Mouse (Mus musculus) midbrain, embryonic 13.5 days (tissue): ENCODE measurements around the gene Pes1. TPM values are rescaled to one million over a fixed set of nuclear protein-coding genes. Genes with fewer than 3 reads are reported as not detected.

Experiments
- ATAC-seq: fragments of 200-750 bp; cut with Nextera tagmentation; 2 replicates; pipeline ENCODE4 v1.8.0; 2017; ENCODE audit warnings: mild to moderate bottlenecking, moderate TSS enrichment, moderate library complexity
- H3K27ac ChIP-seq: fragments of 300-500 bp; sonication (generic); 2 replicates; pipeline ENCODE4 v1.5.1; 2015; ENCODE audit warnings: inconsistent platforms, mild to moderate bottlenecking, moderate library complexity
- H3K27me3 ChIP-seq: fragments of 300-500 bp; sonication (generic); 2 replicates; pipeline ENCODE4 v1.6.1; 2015; ENCODE audit warnings: mild to moderate bottlenecking, inconsistent platforms
- H3K36me3 ChIP-seq: fragments of 300-500 bp; sonication (generic); 2 replicates; pipeline ENCODE4 v1.6.1; 2015; ENCODE audit warnings: mild to moderate bottlenecking, inconsistent platforms
- H3K4me1 ChIP-seq: fragments of 300-500 bp; sonication (generic); replicated peaks from 2 replicates; pipeline ENCODE4 v1.6.1; 2015; ENCODE audit warnings: inconsistent platforms
- H3K4me2 ChIP-seq: fragments of 300-500 bp; sonication (generic); replicated peaks from 2 replicates; pipeline ENCODE4 v1.6.1; 2015; ENCODE audit warnings: moderate library complexity, mild to moderate bottlenecking, inconsistent platforms
- H3K4me3 ChIP-seq: fragments of 300-500 bp; sonication (generic); replicated peaks from 2 replicates; pipeline ENCODE4 v1.5.1; 2015; ENCODE audit warnings: mild to moderate bottlenecking, inconsistent platforms
- H3K9ac ChIP-seq: fragments of 300-500 bp; sonication (generic); replicated peaks from 2 replicates; pipeline ENCODE4 v1.6.1; 2015; ENCODE audit warnings: mild to moderate bottlenecking, inconsistent platforms
- H3K9me3 ChIP-seq: fragments of 300-500 bp; sonication (generic); 2 replicates; pipeline ENCODE4 v1.6.1; 2016; ENCODE audit warnings: mild to moderate bottlenecking, inconsistent platforms
- WGBS: fragments of 180-500 bp; shearing (Covaris S2); methylation state at CpG from one replicate; pipeline ENCODE4 v1.1.7; 2015; 5-methylcytosine and 5-hydroxymethylcytosine counted together
- polyA plus RNA-seq: library from polyadenylated mRNA; unstranded; fragments of >200 nt; fragmentation: Nextera tagmentation; extraction: Ambion mirVana; gene quantifications from 2 replicates; pipeline ENCODE4 v1.2.1, GENCODE M21; 2015

The Pes1 gene
- polyA plus RNA-seq, 1 experiment from 2014 or later = 67.5 TPM

GRCm38 (mm10) chr11:3969837-3970236 lies 6.1 kb downstream of the Pes1 start:
- Histone ChIP-seq H3K27me3 (no peaks in the 10 kb centered on the region), H3K9me3 (no peaks in the 10 kb centered on the region), H3K4me2 (no peak overlapping the region), H3K36me3 (peaks cover 69% of the 10 kb centered on the region), H3K4me1 (peaks cover 16% of the 10 kb centered on the region), H3K4me3 (no peak overlapping the region), H3K9ac (no peak overlapping the region), H3K27ac (no peak overlapping the region)
- 90% methylated on average over 3 of the region's 3 CpGs for WGBS
- ATAC-seq = no peak

- H3K4me2 ChIP-seq = no peak overlapping the region
- peaks cover 74% of the 10 kb centered on the region for H3K36me3 ChIP-seq
These were observed 6.6 kb downstream of the Pes1 start for GRCm38 (mm10) chr11:3970361-3970760.

GRCm38 (mm10) chr11:3973081-3973480 lies 9.3 kb downstream of the Pes1 start:
- 94% methylated on average over 7 of the region's 7 CpGs for WGBS
- H3K4me1 ChIP-seq = no peaks in the 10 kb centered on the region
- H3K27ac ChIP-seq = no peak overlapping the region
- H3K36me3 ChIP-seq = peaks cover 97% of the 10 kb centered on the region
- H3K27me3 ChIP-seq = no peaks in the 10 kb centered on the region
- H3K4me3 ChIP-seq = no peak overlapping the region
- no peak overlapping the region for H3K4me2 ChIP-seq
- H3K9me3 ChIP-seq = no peaks in the 10 kb centered on the region
- no peak overlapping the region for H3K9ac ChIP-seq
- no peak for ATAC-seq

More at GRCm38 (mm10) chr11:3970361-3970760, 6.6 kb downstream of the Pes1 start:
- H3K9ac ChIP-seq = no peak overlapping the region
- no peaks in the 10 kb centered on the region for H3K27me3 ChIP-seq
- peaks cover 11% of the 10 kb centered on the region for H3K4me1 ChIP-seq
- no peak for ATAC-seq
- no peaks in the 10 kb centered on the region for H3K9me3 ChIP-seq
- H3K27ac ChIP-seq = no peak overlapping the region
- no peak overlapping the region for H3K4me3 ChIP-seq
- 95% methylated on average over 7 of the region's 7 CpGs for WGBS

GRCm38 (mm10) chr11:3974311-3974710 lies 10.5 kb downstream of the Pes1 start:
- Histone ChIP-seq H3K27ac (no peak overlapping the region), H3K4me2 (no peak overlapping the region), H3K36me3 (peaks cover 100% of the 10 kb centered on the region), H3K27me3 (no peaks in the 10 kb centered on the region), H3K9ac (no peak overlapping the region), H3K4me3 (no peak overlapping the region), H3K4me1 (no peaks in the 10 kb centered on the region), H3K9me3 (no peaks in the 10 kb centered on the region)
- ATAC-seq = 0 out of 2 replicates have a peak, but pooled peaks have one; percentile 11
- WGBS = 67% methylated on average over 3 of the region's 3 CpGs

- Histone ChIP-seq H3K4me2 (no peak within 1 kb of the TSS), H3K36me3 (peaks cover 94% of the 10 kb centered on the region), H3K9ac (no peak within 1 kb of the TSS), H3K4me3 (no peak within 1 kb of the TSS), H3K9me3 (no peaks in the 10 kb centered on the region), H3K27ac (no peak within 1 kb of the TSS), H3K27me3 (no peaks in the 10 kb centered on the region), H3K4me1 (no peaks in the 10 kb centered on the region)
- 97% methylated on average over 6 of the region's 6 CpGs for WGBS
- ATAC-seq = no peak
These were observed 12.9 kb downstream of the Pes1 start, which contains the start of gene 4930556J24Rik for GRCm38 (mm10) chr11:3976678-3977077. Gene 4930556J24Rik, minus strand, starts transcription at chr11:3976778.

- peaks cover 10% of the 10 kb centered on the region; the same call in 1 of the 2 replicates for H3K27me3 ChIP-seq
- ATAC-seq = no peak
- no peaks in the 10 kb centered on the region for H3K9me3 ChIP-seq
- 94% methylated on average over 5 of the region's 5 CpGs for WGBS
- H3K4me2 ChIP-seq = no peak overlapping the region
- H3K9ac ChIP-seq = no peak overlapping the region
- no peak overlapping the region for H3K4me3 ChIP-seq
- H3K27ac ChIP-seq = no peak overlapping the region
- peaks cover 5% of the 10 kb centered on the region for H3K4me1 ChIP-seq
- peaks cover 77% of the 10 kb centered on the region for H3K36me3 ChIP-seq
These were observed 14.6 kb downstream of the Pes1 start for GRCm38 (mm10) chr11:3978421-3978820.

- Histone ChIP-seq H3K4me3 (no peak overlapping the region), H3K36me3 (peaks cover 45% of the 10 kb centered on the region), H3K27me3 (peaks cover 29% of the 10 kb centered on the region), H3K4me2 (no peak overlapping the region), H3K4me1 (peaks cover 12% of the 10 kb centered on the region), H3K9me3 (no peaks in the 10 kb centered on the region), H3K9ac (no peak overlapping the region), H3K27ac (no peak overlapping the region)
- 83% methylated on average over 6 of the region's 6 CpGs for WGBS
- ATAC-seq = no peak
These were observed 17.8 kb downstream of the Pes1 start for GRCm38 (mm10) chr11:3981536-3981935.

GRCm38 (mm10) chr11:3982275-3983209 lies 18.8 kb downstream of the Pes1 start:
- no peak overlapping the region for H3K9ac ChIP-seq
- no peak for ATAC-seq

GRCm38 (mm10) chr11:3983291-3983862 lies 19.6 kb downstream of the Pes1 start, which contains the start of gene Gal3st1:
Gene Gal3st1, plus strand, starts transcription at chr11:3983636.
- H3K4me3 ChIP-seq = peak within 1 kb of the TSS; percentile 41
- peak within 1 kb of the TSS; percentile 63 for H3K4me2 ChIP-seq
- peak; percentile 71 for ATAC-seq
- H3K27me3 ChIP-seq = peaks cover 29% of the 10 kb centered on the region
- H3K9ac ChIP-seq = peak within 1 kb of the TSS; percentile 66
- peaks cover 27% of the 10 kb centered on the region for H3K36me3 ChIP-seq
- H3K9me3 ChIP-seq = no peaks in the 10 kb centered on the region
- peaks cover 12% of the 10 kb centered on the region for H3K4me1 ChIP-seq
- no peak within 1 kb of the TSS for H3K27ac ChIP-seq
- WGBS = under 1% methylated on average over 22 of the region's 37 CpGs

More at GRCm38 (mm10) chr11:3982275-3983209, 18.8 kb downstream of the Pes1 start:
- Histone ChIP-seq H3K27me3 (peaks cover 29% of the 10 kb centered on the region), H3K27ac (no peak overlapping the region), H3K4me3 (no peak overlapping the region), H3K4me1 (peaks cover 12% of the 10 kb centered on the region), H3K4me2 (peak overlapping the region; percentile 63; the same call in 1 of the 2 replicates), H3K36me3 (peaks cover 35% of the 10 kb centered on the region), H3K9me3 (no peaks in the 10 kb centered on the region)
- 72% methylated on average over 7 of the region's 7 CpGs for WGBS

GRCm38 (mm10) chr11:3983863-3984745 lies 20.3 kb downstream of the Pes1 start:
- Histone ChIP-seq H3K4me2 (peak overlapping the region; percentile 63), H3K4me1 (peaks cover 12% of the 10 kb centered on the region), H3K9me3 (no peaks in the 10 kb centered on the region), H3K36me3 (peaks cover 20% of the 10 kb centered on the region), H3K9ac (peak overlapping the region; percentile 66), H3K27ac (no peak overlapping the region), H3K4me3 (peak overlapping the region; percentile 41), H3K27me3 (peaks cover 29% of the 10 kb centered on the region)
- peak; percentile 69 for ATAC-seq
- WGBS = 12% methylated on average over 15 of the region's 15 CpGs

- Histone ChIP-seq H3K4me2 (no peak overlapping the region), H3K36me3 (no peaks in the 10 kb centered on the region), H3K9me3 (no peaks in the 10 kb centered on the region), H3K27ac (no peak overlapping the region), H3K27me3 (peaks cover 5% of the 10 kb centered on the region), H3K4me3 (no peak overlapping the region), H3K4me1 (no peaks in the 10 kb centered on the region), H3K9ac (no peak overlapping the region)
- WGBS = 37% methylated on average over 3 of the region's 3 CpGs
- ATAC-seq = no peak
These were observed 26.0 kb downstream of the Pes1 start for GRCm38 (mm10) chr11:3989748-3990147.
